ENCODE assay signal across 30 mouse cellular contexts in genomic region chr3:94702856-94703255, GRCm38 (mm10). TPM values are rescaled to one million over a fixed set of nuclear protein-coding genes. Genes with fewer than 3 reads are reported as not detected.
A peak's percentile ranks its signal among the peaks of the same experiment; 100 is the strongest.
DNase-seq lines count a peak whose midpoint lies in the region; ATAC-seq lines count a peak whose summit lies in the region.
"Had no signal": no experiment of that assay in that cellular context is flagged by ENCODE, and none has a peak within 500 bp of the region (broad histone marks: within the 10 kb centered on the region; RNA-seq: fewer than 3 reads in every experiment).

No protein-coding gene starts in this region.

- H3K9me3 ChIP-seq in heart, embryonic 10.5 days, result no peaks in the 10 kb centered on the region
- H3K9me3 ChIP-seq in liver, embryonic 12.5 days (replicated peaks), result no peaks in the 10 kb centered on the region
- no peaks in the 10 kb centered on the region for H3K9me3 ChIP-seq in forebrain, embryonic 16.5 days (ENCODE audit: control insufficient read depth, low read length)
- H3K9me3 ChIP-seq: embryonic facial prominence, embryonic 13.5 days; forebrain, embryonic 15.5 days; lung, embryonic 15.5 days; stomach, embryonic 15.5 days had no signal

- peak overlapping the region; percentile 49 for H3K9ac ChIP-seq in liver, embryonic 12.5 days
- H3K9ac ChIP-seq in forebrain, embryonic 16.5 days (replicated peaks; ENCODE audit: low read depth, low read length), result no peak overlapping the region
- H3K9ac ChIP-seq: embryonic facial prominence, embryonic 13.5 days; forebrain, embryonic 15.5 days; hindbrain, embryonic 14.5 days; lung, embryonic 15.5 days; stomach, embryonic 15.5 days had no signal

- H3K27me3 ChIP-seq in heart, embryonic 10.5 days (ENCODE audit: insufficient read depth, poor library complexity, severe bottlenecking), result no peaks in the 10 kb centered on the region
- H3K27me3 ChIP-seq in liver, embryonic 12.5 days (replicated peaks), result no peaks in the 10 kb centered on the region
- no peaks in the 10 kb centered on the region for H3K27me3 ChIP-seq in forebrain, embryonic 16.5 days (replicated peaks; ENCODE audit: control insufficient read depth, insufficient read depth, low read length)
- H3K27me3 ChIP-seq: embryonic facial prominence, embryonic 13.5 days; forebrain, embryonic 15.5 days; lung, embryonic 15.5 days; stomach, embryonic 15.5 days had no signal

- no peak for DNase-seq in heart, embryonic 10.5 days (ENCODE audit: low spot score)
- no peak for DNase-seq in heart, postnatal 25 days (ENCODE audit: low spot score)
- peak; percentile 4 for DNase-seq in MN1 (ENCODE audit: low spot score)
- no peak for DNase-seq in lung, postnatal 4 days
- no peak for DNase-seq in ovary, adult 18-20 months (ENCODE audit: low spot score)
- DNase-seq: embryo, embryonic 11 days; gastrocnemius, postnatal 14 days; heart, adult 2 months; right cerebral cortex, adult 18-20 months had no signal

- 73% methylated on average over 3 of the region's 3 CpGs for WGBS in heart, embryonic 10.5 days
- 53% methylated on average over 3 of the region's 3 CpGs for WGBS in liver, embryonic 12.5 days (ENCODE audit: insufficient replicate concordance)
- 85% methylated on average over 3 of the region's 3 CpGs for WGBS in forebrain, embryonic 16.5 days

- no peaks in the 10 kb centered on the region for H3K36me3 ChIP-seq in heart, embryonic 10.5 days
- no peaks in the 10 kb centered on the region for H3K36me3 ChIP-seq in liver, embryonic 12.5 days
- no peaks in the 10 kb centered on the region for H3K36me3 ChIP-seq in forebrain, embryonic 16.5 days (ENCODE audit: control insufficient read depth, insufficient read depth)
- H3K36me3 ChIP-seq: embryonic facial prominence, embryonic 13.5 days; forebrain, embryonic 15.5 days; lung, embryonic 15.5 days; stomach, embryonic 15.5 days had no signal

- H3K4me2 ChIP-seq in liver, embryonic 12.5 days, result peak overlapping the region; percentile 55
- no peak overlapping the region for H3K4me2 ChIP-seq in forebrain, embryonic 16.5 days (ENCODE audit: low read length)
- H3K4me2 ChIP-seq: embryonic facial prominence, embryonic 13.5 days; forebrain, embryonic 15.5 days; hindbrain, embryonic 14.5 days; lung, embryonic 15.5 days; midbrain, embryonic 11.5 days; stomach, embryonic 15.5 days had no signal

- peak overlapping the region; percentile 62; the same call in 1 of the 2 replicates for H3K27ac ChIP-seq in heart, embryonic 10.5 days
- peak overlapping the region; percentile 91 for H3K27ac ChIP-seq in liver, embryonic 12.5 days
- H3K27ac ChIP-seq in forebrain, embryonic 16.5 days (ENCODE audit: low read length), result no peak overlapping the region
- H3K27ac ChIP-seq: embryonic facial prominence, embryonic 13.5 days; forebrain, embryonic 15.5 days; heart, adult 2 months; hindbrain, embryonic 14.5 days; left cerebral cortex, adult 2 months; lung, embryonic 15.5 days; stomach, embryonic 15.5 days had no signal

- H3K4me3 ChIP-seq in heart, embryonic 10.5 days, result no peak overlapping the region
- H3K4me3 ChIP-seq in liver, embryonic 12.5 days, result peak overlapping the region; percentile 11; the same call in 1 of the 2 replicates
- H3K4me3 ChIP-seq in forebrain, embryonic 16.5 days (replicated peaks; ENCODE audit: low read length), result no peak overlapping the region
- H3K4me3 ChIP-seq: embryonic facial prominence, embryonic 13.5 days; forebrain, embryonic 15.5 days; heart, adult 2 months; left cerebral cortex, adult 2 months; lung, embryonic 15.5 days; stomach, embryonic 15.5 days had no signal

- peak; percentile 41 for ATAC-seq in liver, embryonic 12.5 days
- ATAC-seq in megakaryocyte-erythroid progenitor cell, adult 5-6 weeks (replicated peaks; ENCODE audit: low FRiP score, low TSS enrichment, poor library complexity, severe bottlenecking), result peak; percentile 24
- no peak for ATAC-seq in forebrain, embryonic 16.5 days
- ATAC-seq: forebrain, embryonic 15.5 days; inflammation-experienced regulatory T-cells, adult 6 months had no signal

- H3K4me1 ChIP-seq in heart, embryonic 10.5 days, result no peaks in the 10 kb centered on the region
- H3K4me1 ChIP-seq in liver, embryonic 12.5 days, result peaks cover 20% of the 10 kb centered on the region
- no peaks in the 10 kb centered on the region for H3K4me1 ChIP-seq in forebrain, embryonic 16.5 days (replicated peaks; ENCODE audit: control insufficient read depth, insufficient read depth, low read length)
- H3K4me1 ChIP-seq: embryonic facial prominence, embryonic 13.5 days; forebrain, embryonic 15.5 days; lung, embryonic 15.5 days; stomach, embryonic 15.5 days had no signal

- intact Hi-C loops in heart, postnatal 25 days (cut with DNase I), result loop anchor here (5.0 kb wide), 1 partner anchor 244 kb away; no protein-coding TSS in a partner anchor

RNA-seq across cellular contexts. Expression of gene Selenbp2, which starts 9.5 kb away (rescaled TPM):
- 0.68 and 0.72 TPM in 2 replicates for polyA plus RNA-seq in heart, embryonic 10.5 days (2016; fragmentation: Nextera tagmentation; extraction: Ambion mirVana)
- 10 to 100 TPM; 11.6 to 14.6 TPM for total RNA-seq in heart, postnatal 25 days (2021)
- polyA plus RNA-seq in liver, embryonic 12.5 days (2016; fragmentation: Nextera tagmentation; extraction: Ambion mirVana), result 3.0 and 3.3 TPM in 2 replicates
- 0.74 and 7.0 TPM in 2 replicates for total RNA-seq in megakaryocyte-erythroid progenitor cell, adult 5-6 weeks (2014; fragmentation: Nextera tagmentation)
- 1.1 TPM in 1 of 2 replicates, not detected in the other for total RNA-seq in megakaryocyte-erythroid progenitor cell, adult 5-6 weeks (2017)
- polyA plus RNA-seq in forebrain, embryonic 16.5 days (2015; fragmentation: Nextera tagmentation; extraction: Ambion mirVana), result not detected in 2 replicates
- total RNA-seq: layer of hippocampus, postnatal 10 days; left cerebral cortex, postnatal 36 days had no signal
- polyA plus RNA-seq: hindbrain, embryonic 14.5 days; inflammation-experienced regulatory T-cells, adult 6 months; midbrain, embryonic 11.5 days had no signal

RNA-seq across cellular contexts. Expression of gene Tuft1, which starts 44.2 kb away (rescaled TPM):
- polyA plus RNA-seq in heart, embryonic 10.5 days (2016; fragmentation: Nextera tagmentation; extraction: Ambion mirVana), result 7.9 and 9.5 TPM in 2 replicates
- total RNA-seq in heart, postnatal 25 days (2021), result 1 to 10 TPM; 2.5 to 3.0 TPM
- 5.4 and 7.5 TPM in 2 replicates for polyA plus RNA-seq in liver, embryonic 12.5 days (2016; fragmentation: Nextera tagmentation; extraction: Ambion mirVana)
- 6.6 and 6.7 TPM in 2 replicates for total RNA-seq in megakaryocyte-erythroid progenitor cell, adult 5-6 weeks (2014; fragmentation: Nextera tagmentation)
- total RNA-seq in megakaryocyte-erythroid progenitor cell, adult 5-6 weeks (2017), result 7.4 and 10.4 TPM in 2 replicates
- polyA plus RNA-seq in forebrain, embryonic 16.5 days (2015; fragmentation: Nextera tagmentation; extraction: Ambion mirVana), result 4.5 and 5.6 TPM in 2 replicates

RNA-seq across cellular contexts. Expression of gene Gm10972, which starts 59.9 kb away (rescaled TPM):
- polyA plus RNA-seq in heart, embryonic 10.5 days (2016; fragmentation: Nextera tagmentation; extraction: Ambion mirVana), result not detected in 2 replicates
- total RNA-seq in heart, postnatal 25 days (2021), result not detected
- polyA plus RNA-seq in liver, embryonic 12.5 days (2016; fragmentation: Nextera tagmentation; extraction: Ambion mirVana), result not detected in 2 replicates
- total RNA-seq in megakaryocyte-erythroid progenitor cell, adult 5-6 weeks (2014; fragmentation: Nextera tagmentation), result not detected in 2 replicates
- total RNA-seq in megakaryocyte-erythroid progenitor cell, adult 5-6 weeks (2017), result not detected in 2 replicates
- not detected in 2 replicates for polyA plus RNA-seq in forebrain, embryonic 16.5 days (2015; fragmentation: Nextera tagmentation; extraction: Ambion mirVana)
- total RNA-seq: adrenal gland, adult 18-20 months; adrenal gland, postnatal 36 days; gastrocnemius, postnatal 14 days; heart, adult 2 months; heart, postnatal 10 days; layer of hippocampus, postnatal 10 days; left cerebral cortex, adult 2 months; left cerebral cortex, postnatal 36 days; midbrain, postnatal 0 days had no signal
- polyA plus RNA-seq: embryonic facial prominence, embryonic 13.5 days; forebrain, embryonic 15.5 days; heart, adult 2 months; hindbrain, embryonic 14.5 days; inflammation-experienced regulatory T-cells, adult 6 months; kidney, adult 2 months; limb, embryonic 14.5 days; lung, embryonic 15.5 days; midbrain, embryonic 11.5 days; midbrain, postnatal 0 days; neural tube, embryonic 14.5 days; stomach, embryonic 15.5 days; thymus, adult 2 months had no signal
